Mouse (Mus musculus) hindbrain, embryonic 10.5 days (tissue): ENCODE data around the gene Sfxn3. TPM values are rescaled to one million over a fixed set of nuclear protein-coding genes. Genes with fewer than 3 reads are reported as not detected.
A peak's percentile ranks its signal among the peaks of the same experiment; 100 is the strongest.

Experiments used
- DNase-seq: peaks from one replicate; pipeline ENCODE4 v3.0.0-alpha.2; 2017; ENCODE audit warnings: low spot score
- H3K27ac ChIP-seq: fragments of 300-500 bp; sonication (generic); 2 replicates; pipeline ENCODE4 v1.5.1; 2016; ENCODE audit warnings: mild to moderate bottlenecking, moderate library complexity
- H3K27me3 ChIP-seq: fragments of 300-500 bp; sonication (generic); 2 replicates; pipeline ENCODE4 v1.6.1; 2016; ENCODE audit warnings: mild to moderate bottlenecking; ENCODE audit not compliant: poor library complexity, insufficient read depth, severe bottlenecking
- H3K36me3 ChIP-seq: fragments of 300-500 bp; sonication (generic); 2 replicates; pipeline ENCODE4 v1.6.1; 2016; ENCODE audit warnings: mild to moderate bottlenecking, moderate library complexity
- H3K4me1 ChIP-seq: fragments of 300-500 bp; sonication (generic); replicated peaks from 2 replicates; pipeline ENCODE4 v1.6.1; 2016; ENCODE audit warnings: mild to moderate bottlenecking
- H3K4me3 ChIP-seq: fragments of 300-500 bp; sonication (generic); 2 replicates; pipeline ENCODE4 v1.5.1; 2016; ENCODE audit warnings: mild to moderate bottlenecking, moderate library complexity
- H3K9me3 ChIP-seq: fragments of 300-500 bp; sonication (generic); 2 replicates; pipeline ENCODE4 v1.6.1; 2016; ENCODE audit warnings: mild to moderate bottlenecking, moderate library complexity
- WGBS: fragments of 180-500 bp; shearing (Covaris S2); methylation state at CpG from one replicate; pipeline ENCODE4 v1.1.7; 2016; 5-methylcytosine and 5-hydroxymethylcytosine counted together
- polyA plus RNA-seq: library from polyadenylated mRNA; unstranded; fragments of >200 nt; fragmentation: Nextera tagmentation; extraction: Ambion mirVana; gene quantifications from 2 replicates; pipeline ENCODE4 v1.2.1, GENCODE M21; 2016

Gene Sfxn3
- polyA plus RNA-seq, 1 experiment from 2014 or later = 17.8 TPM

- 88% methylated on average over 7 of the region's 7 CpGs for WGBS
These were observed 9.8 kb downstream of the Sfxn3 start for GRCm38 (mm10) chr19:45056908-45057698.

GRCm38 (mm10) chr19:45057724-45058112, 10.4 kb downstream of the Sfxn3 start:
- peaks cover 11% of the 10 kb centered on the region; the same call in 1 of the 2 replicates for H3K27me3 ChIP-seq
- H3K4me1 ChIP-seq = peaks cover 31% of the 10 kb centered on the region
- H3K4me3 ChIP-seq = peak overlapping the region; percentile 72
- peaks cover 11% of the 10 kb centered on the region; the same call in 1 of the 2 replicates for H3K36me3 ChIP-seq
- no peak for DNase-seq
- no peaks in the 10 kb centered on the region for H3K9me3 ChIP-seq
- 51% methylated on average over 7 of the region's 7 CpGs for WGBS
- peak overlapping the region; percentile 96 for H3K27ac ChIP-seq

More at GRCm38 (mm10) chr19:45056908-45057698, 9.8 kb downstream of the Sfxn3 start:
- H3K36me3 ChIP-seq = peaks cover 17% of the 10 kb centered on the region; the same call in 1 of the 2 replicates
- H3K27ac ChIP-seq = peak overlapping the region; percentile 96
- H3K4me3 ChIP-seq = peak overlapping the region; percentile 72
- H3K27me3 ChIP-seq = peaks cover 7% of the 10 kb centered on the region; the same call in 1 of the 2 replicates
- H3K9me3 ChIP-seq = no peaks in the 10 kb centered on the region
- H3K4me1 ChIP-seq = peaks cover 31% of the 10 kb centered on the region
- DNase-seq = no peak

GRCm38 (mm10) chr19:45058113-45058839, 11.0 kb downstream of the Sfxn3 start:
- peaks cover 14% of the 10 kb centered on the region; the same call in 1 of the 2 replicates for H3K27me3 ChIP-seq
- peak overlapping the region; percentile 72 for H3K4me3 ChIP-seq
- peak overlapping the region; percentile 96 for H3K27ac ChIP-seq
- under 1% methylated on average over 34 of the region's 34 CpGs for WGBS
- H3K36me3 ChIP-seq = 0 out of 2 replicates have a peak, but pooled peaks cover 7% of the 10 kb centered on the region
- no peaks in the 10 kb centered on the region for H3K9me3 ChIP-seq
- peaks cover 31% of the 10 kb centered on the region for H3K4me1 ChIP-seq
- peak; percentile 98 for DNase-seq

GRCm38 (mm10) chr19:45058841-45059240, 11.5 kb downstream of the Sfxn3 start:
- H3K27ac ChIP-seq = peak overlapping the region; percentile 96
- H3K27me3 ChIP-seq = peaks cover 17% of the 10 kb centered on the region
- no peak for DNase-seq
- H3K4me1 ChIP-seq = peaks cover 33% of the 10 kb centered on the region
- 0 out of 2 replicates have a peak, but pooled peaks cover 5% of the 10 kb centered on the region for H3K36me3 ChIP-seq
- H3K4me3 ChIP-seq = peak overlapping the region; percentile 72
- 1% methylated on average over 14 of the region's 14 CpGs for WGBS
- no peaks in the 10 kb centered on the region for H3K9me3 ChIP-seq

GRCm38 (mm10) chr19:45063565-45064292, 16.4 kb downstream of the Sfxn3 start:
- peaks cover 59% of the 10 kb centered on the region for H3K27me3 ChIP-seq
- 45% methylated on average over 20 of the region's 20 CpGs for WGBS
- H3K4me1 ChIP-seq = peaks cover 24% of the 10 kb centered on the region
- no peak overlapping the region for H3K27ac ChIP-seq
- DNase-seq = peak; percentile 67
- H3K4me3 ChIP-seq = peak overlapping the region; percentile 18
- no peaks in the 10 kb centered on the region for H3K36me3 ChIP-seq
- no peaks in the 10 kb centered on the region for H3K9me3 ChIP-seq

GRCm38 (mm10) chr19:45065226-45065625, 17.9 kb downstream of the Sfxn3 start:
- WGBS = 5% methylated on average over 21 of the region's 21 CpGs
- Histone ChIP-seq H3K4me3 (no peak overlapping the region), H3K27ac (no peak overlapping the region), H3K9me3 (no peaks in the 10 kb centered on the region), H3K36me3 (no peaks in the 10 kb centered on the region), H3K27me3 (peaks cover 72% of the 10 kb centered on the region), H3K4me1 (peaks cover 18% of the 10 kb centered on the region)
- no peak for DNase-seq

GRCm38 (mm10) chr19:45067170-45067569, 19.9 kb downstream of the Sfxn3 start:
- peaks cover 91% of the 10 kb centered on the region for H3K27me3 ChIP-seq
- no peaks in the 10 kb centered on the region for H3K9me3 ChIP-seq
- H3K4me1 ChIP-seq = peaks cover 18% of the 10 kb centered on the region
- no peak for DNase-seq
- H3K27ac ChIP-seq = no peak overlapping the region
- WGBS = 26% methylated on average over 17 of the region's 17 CpGs
- H3K4me3 ChIP-seq = no peak overlapping the region
- H3K36me3 ChIP-seq = no peaks in the 10 kb centered on the region

GRCm38 (mm10) chr19:45067758-45068510, 20.6 kb downstream of the Sfxn3 start:
- H3K4me1 ChIP-seq = peaks cover 18% of the 10 kb centered on the region
- 81% methylated on average over 7 of the region's 7 CpGs for WGBS
- no peaks in the 10 kb centered on the region for H3K9me3 ChIP-seq
- H3K4me3 ChIP-seq = no peak overlapping the region
- no peaks in the 10 kb centered on the region for H3K36me3 ChIP-seq
- H3K27me3 ChIP-seq = peaks cover 91% of the 10 kb centered on the region
- no peak for DNase-seq
- no peak overlapping the region for H3K27ac ChIP-seq

- Histone ChIP-seq H3K27me3 (peaks cover 84% of the 10 kb centered on the region), H3K4me1 (peaks cover 41% of the 10 kb centered on the region), H3K9me3 (no peaks in the 10 kb centered on the region), H3K27ac (peak overlapping the region; percentile 91), H3K36me3 (no peaks in the 10 kb centered on the region), H3K4me3 (peak overlapping the region; percentile 72)
- 10% methylated on average over 20 of the region's 20 CpGs for WGBS
- peak; percentile 84 for DNase-seq
These were observed 26.7 kb downstream of the Sfxn3 start for GRCm38 (mm10) chr19:45073871-45074542.

GRCm38 (mm10) chr19:45074580-45075322, 27.4 kb downstream of the Sfxn3 start, which contains the start of gene Kazald1:
TSS of gene Kazald1 (plus strand) at chr19:45075241.
- H3K4me3 ChIP-seq = peak within 1 kb of the TSS; percentile 72
- WGBS = under 1% methylated on average over 45 of the region's 45 CpGs
- no peaks in the 10 kb centered on the region for H3K36me3 ChIP-seq
- peak within 1 kb of the TSS; percentile 91 for H3K27ac ChIP-seq
- H3K9me3 ChIP-seq = no peaks in the 10 kb centered on the region
- peaks cover 47% of the 10 kb centered on the region for H3K4me1 ChIP-seq
- H3K27me3 ChIP-seq = peaks cover 85% of the 10 kb centered on the region
- DNase-seq = peak; percentile 94
